Mouse (Mus musculus): ENCODE results near the gene Rnf13. TPM values are rescaled to one million over a fixed set of nuclear protein-coding genes. Genes with fewer than 3 reads are reported as not detected.

The Rnf13 gene
- total RNA-seq, 2 experiments from 2014 or later, result 23.3 to 28.1 TPM

- intact Hi-C loops (cut with DNase I; ENCODE audit: low total_unique reads), result no loop called here
- DNase-seq, result no peak
These were observed 101.0 kb downstream of the Rnf13 start for GRCm38 (mm10) chr3:57836911-57837310.

GRCm38 (mm10) chr3:57843775-57844174 is 107.9 kb downstream of the Rnf13 start:
- DNase-seq, result no peak
- intact Hi-C loops (cut with DNase I; ENCODE audit: low total_unique reads), result no loop called here

- intact Hi-C loops (cut with DNase I; ENCODE audit: low total_unique reads), result no loop called here
- no peak for DNase-seq
These were observed 110.2 kb downstream of the Rnf13 start for GRCm38 (mm10) chr3:57845786-57846661.

GRCm38 (mm10) chr3:57846662-57846911 is 110.7 kb downstream of the Rnf13 start:
- intact Hi-C loops (cut with DNase I; ENCODE audit: low total_unique reads), result no loop called here
- no peak for DNase-seq

GRCm38 (mm10) chr3:57846912-57847759 is 111.3 kb downstream of the Rnf13 start:
- DNase-seq, result peak; percentile 68
- intact Hi-C loops (cut with DNase I; ENCODE audit: low total_unique reads), result no loop called here

GRCm38 (mm10) chr3:57847760-57848185 is 111.9 kb downstream of the Rnf13 start, which contains the start of gene Pfn2:
Pfn2 (minus strand) TSS chr3:57848079.
- intact Hi-C loops (cut with DNase I; ENCODE audit: low total_unique reads), result no loop called here
- DNase-seq, result peak; percentile 84

GRCm38 (mm10) chr3:57882945-57883344 is 147.1 kb downstream of the Rnf13 start:
- no peak for DNase-seq
- intact Hi-C loops (cut with DNase I; ENCODE audit: low total_unique reads), result no loop called here

Other genes with a start within 250 kb of the Rnf13 start
- gene Wwtr1, start 160.2 kb upstream of the Rnf13 start, total RNA-seq (2021), result 10 to 100 TPM; 32.1 to 38.1 TPM
- 10 to 100 TPM; 11.0 to 12.3 TPM for gene Commd2, start 84.3 kb upstream of the Rnf13 start, total RNA-seq (2021)
- not detected for gene Ankub1, start 43.3 kb upstream of the Rnf13 start, total RNA-seq (2021)
- 100 to 1,000 TPM; 107 to 109 TPM for gene Pfn2, start 112.0 kb downstream of the Rnf13 start, total RNA-seq (2021)